Mouse (Mus musculus): Measurements from ENCODE around the gene Rmi2.

DNA sequence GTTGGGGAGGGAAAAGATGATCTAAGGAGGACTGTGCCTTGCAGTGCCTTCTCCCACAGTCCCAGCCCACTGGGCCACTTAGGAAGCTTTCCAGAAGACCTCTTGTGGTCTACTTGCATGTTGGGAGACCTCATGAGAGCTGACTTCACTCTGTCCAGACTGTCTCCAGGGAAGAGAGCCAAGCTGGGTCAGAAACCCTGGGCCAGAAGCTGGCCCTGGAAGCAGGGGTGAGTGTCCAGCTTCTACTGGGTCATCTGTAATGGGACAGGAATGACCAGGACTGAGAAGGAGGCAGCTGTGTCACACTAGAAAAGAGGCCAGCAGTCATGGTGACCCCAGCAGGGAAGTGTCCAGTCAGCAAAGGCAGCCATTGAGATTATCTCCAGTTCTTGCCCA, 30.7 kb downstream of the Rmi2 start:
- no peak for TF ChIP-seq POLR2A (IDR thresholded peaks at IDR 0.05; ENCODE audit: insufficient read depth, low read length)
- TF ChIP-seq EP300 (IDR thresholded peaks at IDR 0.05; ENCODE audit: insufficient read depth, low read depth, low read length): no peak
- no peak for TF ChIP-seq CTCF (IDR thresholded peaks at IDR 0.05; ENCODE audit: low read depth, low read length)
